Mouse (Mus musculus): ENCODE results near the gene Adam33.
"Not testable (repeated sequence)": the region's sequence is repeated elsewhere in the genome, so short reads cannot be mapped to it uniquely, and the experiment has no call there.

Gene Adam33

GRCm38 (mm10) chr2:131063404-131063864, at the start of gene Adam33:
Gene Adam33, minus strand, starts transcription at chr2:131063814.
- DNase-seq (ENCODE audit: low read depth): no peak

DNA sequence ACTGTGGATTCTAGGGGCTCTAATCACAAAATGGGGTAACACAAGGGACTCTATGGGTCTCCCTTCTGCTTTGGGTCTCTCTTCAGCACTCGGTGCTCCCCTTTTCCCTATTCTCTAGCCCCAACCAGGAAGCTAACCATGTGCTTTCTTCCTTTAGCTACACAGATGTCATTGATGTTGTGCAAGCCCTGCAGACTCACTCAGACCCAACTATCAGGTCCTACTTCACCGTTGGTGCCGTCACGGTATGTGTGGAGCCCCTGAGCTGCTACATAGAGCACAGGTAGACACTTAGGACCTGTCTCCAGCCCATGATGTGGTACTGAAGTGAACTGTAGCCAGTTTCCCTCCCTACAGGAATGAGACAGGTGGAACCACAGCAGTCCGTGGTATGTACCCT, 42.4 kb upstream of the Adam33 start:
- DNase-seq (ENCODE audit: low read depth): no peak

- not testable (repeated sequence) for DNase-seq (ENCODE audit: low read depth)
Measured at GRCm38 (mm10) chr2:131105061-131105460, 41.4 kb upstream of the Adam33 start.

DNA sequence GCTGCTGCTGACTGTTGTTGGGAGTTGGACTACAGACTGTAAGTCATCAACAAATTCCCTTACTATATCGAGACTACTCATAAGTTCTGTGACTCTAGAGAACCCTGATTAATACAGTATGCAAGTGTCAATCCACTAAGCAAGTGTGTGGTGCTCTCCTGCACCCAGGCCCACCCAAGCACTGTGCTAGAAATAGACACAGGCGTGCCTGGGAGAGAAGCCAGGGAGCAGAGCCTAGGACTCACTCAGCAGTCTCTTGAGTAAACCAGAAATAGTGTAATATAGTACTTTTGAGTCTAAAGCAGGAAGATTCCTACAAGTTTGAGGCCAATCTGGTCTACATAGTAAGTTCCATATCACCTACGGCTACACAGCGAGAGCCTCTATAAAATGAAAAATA, 40.4 kb upstream of the Adam33 start:
- no peak for DNase-seq (ENCODE audit: low read depth)

- DNase-seq (ENCODE audit: low read depth): no peak
Measured at GRCm38 (mm10) chr2:131101530-131101929, 37.9 kb upstream of the Adam33 start.

DNA sequence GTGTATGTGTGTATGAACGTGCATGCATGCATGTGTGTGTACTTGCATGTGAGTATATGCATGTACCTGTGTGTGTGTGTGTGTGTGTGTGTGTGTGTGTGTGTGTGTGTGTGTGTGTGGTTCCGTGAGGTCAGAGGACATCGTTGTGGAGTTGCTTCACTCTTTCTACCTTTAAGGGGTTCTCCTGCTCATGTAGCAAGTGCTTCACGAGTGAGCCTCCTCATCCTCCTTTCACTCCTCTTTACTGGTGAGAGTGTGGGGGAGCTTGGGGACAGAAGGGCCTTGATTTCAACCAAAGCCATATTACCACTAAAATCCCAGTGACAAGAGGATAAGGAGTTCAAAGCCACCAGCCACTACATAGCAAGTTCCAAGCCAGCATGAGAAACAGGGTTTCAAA, 33.5 kb upstream of the Adam33 start:
- no peak for DNase-seq (ENCODE audit: low read depth)

DNA sequence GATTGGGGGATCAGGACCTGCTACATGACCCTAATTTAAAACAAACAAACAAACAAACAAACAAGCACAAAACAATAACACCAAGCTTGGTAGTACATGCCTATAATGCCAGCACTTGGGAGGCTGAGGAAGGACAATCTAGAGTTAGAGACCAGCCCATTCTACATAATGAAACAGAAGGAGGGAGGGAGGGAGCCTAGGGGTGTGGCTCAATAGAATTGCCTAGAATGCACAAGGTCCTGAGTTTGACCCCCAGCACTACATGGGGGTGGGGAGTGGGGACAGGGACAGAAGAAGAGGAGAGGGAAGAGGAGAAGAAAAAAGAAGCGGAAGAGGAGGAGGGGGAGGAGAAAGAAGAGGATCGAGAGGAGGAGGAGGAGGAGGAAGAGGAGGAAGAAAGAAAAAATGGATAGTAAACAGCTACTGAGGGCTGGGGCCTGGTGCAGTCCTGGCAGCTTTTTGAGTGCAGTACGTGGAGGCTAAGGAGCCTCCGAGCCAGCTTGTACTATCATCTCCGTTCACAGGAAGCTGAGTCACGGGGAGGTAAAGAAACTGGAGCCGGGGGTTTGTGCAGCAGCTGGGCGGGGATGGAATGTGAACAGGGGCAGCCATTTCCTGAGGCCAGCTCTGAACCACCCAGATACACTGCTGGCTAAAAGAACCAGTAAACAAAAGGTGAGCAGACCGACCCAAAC, 32.6 kb upstream of the Adam33 start:
- DNase-seq (ENCODE audit: low read depth): peak; percentile 49

DNA sequence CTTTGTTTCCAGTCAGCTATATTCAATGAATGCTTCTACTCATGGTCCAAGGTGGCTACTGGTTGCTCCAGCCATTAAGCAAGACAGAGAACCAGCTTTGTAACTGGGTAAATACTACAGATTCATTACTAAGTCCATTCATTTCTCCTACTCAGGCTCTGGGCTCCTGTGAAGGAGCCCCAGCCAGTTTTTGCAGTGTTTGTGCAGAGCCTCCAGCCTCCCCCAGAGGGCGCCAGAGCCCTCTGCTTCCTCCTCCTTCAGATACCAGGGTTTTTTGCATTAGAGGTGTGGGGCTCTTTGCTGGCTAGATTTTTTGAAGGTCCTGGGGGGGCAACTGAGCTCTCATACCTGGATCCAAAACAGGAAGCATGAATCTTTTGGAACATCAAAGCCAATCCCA, 31.2 kb upstream of the Adam33 start:
- DNase-seq (ENCODE audit: low read depth): peak; percentile 63

DNA sequence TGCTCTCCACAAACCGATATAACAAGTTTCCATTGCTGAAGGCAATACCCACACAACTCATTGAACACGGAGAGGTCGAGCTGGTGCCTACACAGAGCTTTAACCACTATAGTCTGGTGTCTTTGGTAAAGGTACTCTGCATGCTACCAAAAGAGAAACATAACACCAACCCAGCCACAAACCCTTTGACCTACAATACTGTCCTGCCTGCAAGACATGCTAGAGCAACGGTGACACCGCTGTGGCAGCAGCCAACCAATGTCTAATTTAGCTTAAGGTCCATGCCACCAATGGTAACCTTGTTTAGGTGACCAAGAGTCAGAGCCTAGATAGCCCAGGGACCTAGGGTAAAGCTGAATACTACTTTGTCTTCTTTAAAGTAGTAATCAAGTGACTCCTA, 30.0 kb upstream of the Adam33 start:
- DNase-seq (ENCODE audit: low read depth): no peak

DNA sequence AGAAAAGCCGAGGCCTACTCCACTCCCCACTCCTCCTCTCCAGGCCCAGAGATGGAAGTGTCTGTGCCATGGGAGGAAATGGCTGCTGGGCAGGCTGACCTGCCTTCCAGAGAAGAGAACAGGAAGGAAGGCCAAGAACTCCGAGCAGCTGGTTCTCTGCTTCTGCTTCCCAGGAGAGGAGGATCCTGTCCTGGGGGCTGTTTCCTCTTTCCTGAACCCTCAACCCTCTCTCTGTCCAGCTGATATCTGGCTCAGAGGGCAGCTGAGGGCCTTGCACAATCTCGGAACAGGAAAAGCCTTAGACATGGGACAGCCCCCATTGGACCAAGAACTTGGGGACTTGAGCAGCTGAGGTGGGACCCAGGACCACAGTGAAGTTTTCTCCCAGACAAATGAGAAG, 27.2 kb upstream of the Adam33 start:
- no peak for DNase-seq (ENCODE audit: low read depth)

- DNase-seq (ENCODE audit: low read depth): no peak
Measured at GRCm38 (mm10) chr2:131089634-131090033, 26.0 kb upstream of the Adam33 start.

- no peak for DNase-seq (ENCODE audit: low read depth)
Measured at GRCm38 (mm10) chr2:131088581-131088980, 25.0 kb upstream of the Adam33 start.

DNA sequence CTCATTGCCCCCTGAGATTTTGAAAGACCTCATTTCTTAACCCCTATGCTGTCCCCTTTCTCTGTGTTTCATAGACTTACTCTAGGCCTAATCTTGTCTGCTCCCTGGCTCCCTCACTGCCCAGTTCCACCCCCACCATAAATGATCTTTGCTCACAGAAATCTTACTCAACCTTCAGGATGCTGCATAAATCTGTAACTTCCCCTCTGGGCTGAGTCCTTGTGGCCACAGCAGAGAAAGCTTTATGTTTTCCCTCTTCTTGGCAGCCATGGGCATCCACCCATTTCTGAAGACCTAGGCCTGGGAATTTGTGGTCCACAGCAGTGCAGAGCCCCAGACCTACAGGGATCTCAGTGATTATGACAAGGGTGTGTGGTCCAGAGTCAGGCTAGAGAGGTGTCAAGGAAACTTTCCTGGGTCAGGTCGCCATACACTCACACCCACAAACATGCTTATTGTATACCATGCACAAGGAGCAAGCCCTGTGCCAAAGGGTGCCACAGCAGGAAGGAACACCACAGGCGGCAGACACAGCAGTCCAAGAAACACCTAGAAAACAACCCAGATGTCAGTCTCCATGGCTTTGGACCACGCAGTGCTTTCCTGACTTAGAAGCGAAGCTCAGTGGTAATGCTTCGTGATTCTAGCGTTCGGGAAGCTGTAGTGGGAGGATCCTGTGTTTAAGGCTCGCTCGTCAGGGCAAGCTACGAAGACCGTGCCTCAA, 23.2 kb upstream of the Adam33 start, which contains the start of gene Siglec1:
TSS of gene Siglec1 (minus strand) at position 99 of the 724 bp plus-strand sequence.
- DNase-seq (ENCODE audit: low read depth): no peak

DNA sequence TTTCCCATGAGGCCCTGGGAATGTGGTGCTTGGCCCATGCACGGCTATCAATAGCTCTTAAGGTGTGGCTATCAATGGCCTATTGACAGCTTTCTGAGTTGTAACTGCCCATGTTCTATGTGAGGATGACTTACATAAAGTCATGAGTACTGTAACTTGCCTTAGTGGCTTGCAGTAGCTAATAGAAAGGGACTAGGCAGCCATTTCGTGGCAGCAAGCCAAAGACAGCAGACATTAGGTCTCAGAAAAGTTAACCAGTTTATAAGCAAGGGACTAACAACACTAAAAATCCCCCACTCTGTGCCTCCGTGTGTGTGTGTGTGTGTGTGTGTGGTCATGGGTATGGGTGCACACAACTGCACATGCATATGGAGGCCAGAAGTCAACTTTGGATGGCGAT, 20.6 kb upstream of the Adam33 start:
- DNase-seq (ENCODE audit: low read depth): no peak

DNA sequence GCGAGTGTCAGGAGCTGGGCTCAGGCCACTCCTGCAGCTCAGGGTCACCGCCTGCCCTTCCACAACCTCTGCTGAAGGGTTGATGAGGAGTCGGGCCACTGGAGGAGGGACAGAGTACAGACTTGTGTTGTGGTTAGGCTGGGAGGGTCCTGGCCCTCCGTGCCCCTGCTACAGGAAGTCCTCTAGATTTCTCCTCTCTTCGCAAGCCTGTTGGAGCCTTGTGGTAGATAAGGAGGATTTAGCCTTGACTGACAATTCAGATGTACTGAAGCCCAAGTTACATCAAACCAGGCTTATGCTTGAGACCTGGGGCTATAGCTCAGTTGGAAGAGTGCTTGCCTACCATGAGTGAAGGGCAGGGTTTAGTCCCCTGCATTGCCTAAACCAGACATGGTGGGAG, 16.9 kb upstream of the Adam33 start:
- no peak for DNase-seq (ENCODE audit: low read depth)

DNA sequence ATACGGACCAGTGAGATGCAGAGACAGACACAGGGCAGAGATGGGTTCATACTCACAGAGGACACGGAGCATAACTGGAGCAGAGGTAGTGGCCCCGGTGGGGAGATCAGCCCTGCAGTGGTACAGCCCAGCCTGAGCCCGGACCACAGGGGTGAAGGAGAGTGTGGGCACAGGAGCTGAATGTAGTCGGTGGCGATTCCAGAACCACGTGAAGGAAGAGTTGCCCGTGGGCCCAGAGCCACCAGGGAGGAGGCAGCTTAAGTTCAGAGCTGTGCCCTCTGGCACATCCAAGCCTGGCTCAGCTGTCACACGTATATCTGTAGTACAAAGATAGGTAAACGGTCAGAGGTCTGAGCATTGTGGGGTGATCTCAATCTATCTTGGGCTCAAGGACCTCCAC, 8.9 kb upstream of the Adam33 start:
- no peak for DNase-seq (ENCODE audit: low read depth)

GRCm38 (mm10) chr2:131067481-131067880, 3.9 kb upstream of the Adam33 start:
- no peak for DNase-seq (ENCODE audit: low read depth)

DNA sequence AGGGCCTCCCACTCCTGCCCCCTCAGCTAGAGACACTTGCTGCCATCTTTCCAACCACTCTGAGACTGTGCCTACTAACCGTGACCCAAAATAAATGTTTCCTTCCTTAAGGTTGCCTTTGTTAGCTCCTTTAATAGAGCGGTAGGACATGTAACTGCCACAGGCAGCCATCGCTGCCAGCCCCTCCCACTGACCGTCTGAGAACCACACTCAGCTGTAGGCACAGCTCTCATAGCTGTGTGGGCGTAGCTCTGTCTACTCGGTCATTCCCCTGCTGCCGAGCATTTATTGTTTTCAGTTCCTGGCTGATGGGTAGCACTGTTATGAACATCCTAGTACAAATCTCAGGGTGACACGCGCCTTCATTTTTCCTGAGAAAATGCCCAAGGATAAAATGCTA, 2.7 kb upstream of the Adam33 start:
- no peak for DNase-seq (ENCODE audit: low read depth)

DNA sequence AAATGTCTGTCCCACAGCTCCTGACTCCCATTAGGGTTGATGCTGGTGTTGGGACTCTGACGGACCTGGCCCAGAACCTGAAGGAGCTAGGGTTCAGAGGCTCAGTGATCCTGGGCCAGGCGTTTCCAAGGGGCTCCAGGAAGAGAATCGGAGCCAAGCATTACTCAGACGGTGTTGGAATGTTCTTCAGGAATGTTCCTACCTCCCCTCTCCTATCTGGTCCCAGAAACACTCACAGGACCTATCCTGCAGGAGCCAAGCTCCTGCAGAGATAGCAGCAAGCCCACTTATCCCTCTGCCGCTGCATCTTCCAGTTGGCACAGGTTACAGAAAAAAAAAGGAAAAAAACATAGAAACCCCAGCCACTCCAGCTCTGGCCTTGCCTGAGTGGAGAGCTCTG, 2.0 kb downstream of the Adam33 start:
- no peak for DNase-seq (ENCODE audit: low read depth)

- no peak for DNase-seq (ENCODE audit: low read depth)
Measured at GRCm38 (mm10) chr2:131060784-131061183, 2.8 kb downstream of the Adam33 start.

DNA sequence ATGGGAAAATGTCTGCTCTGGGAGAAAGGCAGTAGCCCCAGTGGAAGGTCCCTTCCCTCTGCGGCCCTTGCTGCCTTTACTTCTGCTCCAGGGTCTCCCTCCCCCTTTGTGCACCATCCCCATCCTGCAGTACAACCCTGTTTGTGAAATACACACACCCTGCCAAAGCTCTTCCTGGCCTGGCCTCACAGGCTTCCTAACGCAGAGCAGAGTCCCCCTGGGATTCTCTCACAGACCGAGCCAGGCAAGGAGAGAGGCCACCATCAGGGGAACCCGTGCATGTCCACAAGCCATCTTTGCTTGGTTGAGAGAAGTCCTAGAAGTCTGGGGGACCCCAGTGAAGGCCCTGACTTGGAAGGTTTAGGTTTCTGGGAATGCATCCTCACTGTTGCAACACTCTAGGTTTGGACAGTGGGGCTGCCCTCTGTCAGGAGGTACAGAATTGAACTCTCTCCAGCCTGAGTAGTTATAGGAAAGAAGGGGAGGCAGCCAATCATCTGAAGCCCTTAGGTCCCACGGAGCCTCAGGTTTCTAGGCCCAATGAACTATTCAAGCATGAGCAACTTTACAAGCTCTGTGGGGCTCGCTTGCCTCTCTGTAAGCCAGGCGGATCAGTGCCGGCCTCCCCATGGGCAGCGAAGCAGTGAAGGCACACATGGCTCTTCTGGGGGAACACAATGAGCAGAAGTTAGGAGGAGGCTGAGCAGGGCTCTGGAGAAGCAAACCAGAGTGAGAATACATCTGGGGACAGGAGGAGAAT, 3.7 kb downstream of the Adam33 start:
- DNase-seq (ENCODE audit: low read depth): no peak

- DNase-seq (ENCODE audit: low read depth): no peak
Measured at GRCm38 (mm10) chr2:131059377-131059776, 4.2 kb downstream of the Adam33 start.

DNA sequence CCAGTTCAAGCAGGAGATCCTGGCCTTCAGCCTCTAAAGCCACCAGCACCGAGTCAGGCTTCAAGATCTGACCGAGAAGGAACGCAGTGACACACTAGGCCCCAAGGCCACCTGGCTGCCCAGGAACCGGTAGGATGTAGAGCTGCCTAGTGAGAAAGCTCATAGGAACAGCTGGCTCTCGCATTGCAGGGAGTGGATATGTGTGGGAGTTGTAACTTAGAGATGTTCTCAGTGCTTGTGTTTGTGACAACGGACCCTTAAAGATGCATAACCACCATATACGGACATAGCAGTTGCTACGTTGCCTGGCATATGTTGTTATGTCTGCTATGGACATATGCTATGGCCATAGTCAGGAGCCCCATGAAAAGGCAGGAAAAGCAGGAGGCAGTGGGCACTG, 4.9 kb downstream of the Adam33 start:
- DNase-seq (ENCODE audit: low read depth): no peak

Measured in c-Kit-positive CD71-negative TER-119-negative erythroid progenitor cells, embryonic 14.5 days (primary cell).